Comparison of ENCODE assay signal across 8 mouse cellular contexts in the genomic region with DNA sequence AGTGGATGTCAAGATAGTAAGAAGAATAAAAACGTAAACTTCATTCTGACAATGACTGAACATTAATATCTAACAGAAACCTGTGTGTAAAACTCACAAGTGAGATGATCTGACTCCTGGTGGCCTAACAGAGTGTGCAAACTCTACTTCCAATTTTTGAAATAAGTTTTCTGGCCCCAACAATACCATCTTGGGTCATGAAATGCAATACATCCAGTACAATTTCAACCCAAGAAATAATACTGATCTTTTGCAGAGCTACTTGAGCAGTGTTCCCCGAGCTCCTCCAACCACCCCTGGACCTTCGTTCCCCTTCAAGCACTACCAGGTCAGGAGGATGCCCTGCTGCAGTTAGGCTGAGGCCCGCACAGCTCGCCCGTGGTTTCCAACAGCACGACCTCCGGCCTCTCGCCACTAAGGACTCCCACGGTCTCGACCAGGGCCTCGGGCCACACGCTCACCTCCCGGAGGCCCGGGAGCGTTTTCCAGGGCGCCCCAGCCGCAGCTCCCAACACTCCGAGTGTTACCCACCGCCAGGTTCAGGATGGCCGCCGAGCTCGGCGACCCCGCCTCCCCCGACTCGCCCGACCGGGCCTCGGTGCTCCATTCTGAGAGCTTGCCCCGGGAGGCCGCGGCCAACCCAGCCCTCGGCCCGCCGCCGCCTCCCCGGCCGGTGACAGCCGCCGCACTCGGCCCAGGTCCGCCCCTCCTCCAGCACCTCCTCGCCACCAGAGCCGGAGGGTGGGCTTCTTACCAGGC. TPM values are rescaled to one million over a fixed set of nuclear protein-coding genes. Genes with fewer than 3 reads are reported as not detected.
DNase-seq lines count a peak whose midpoint lies in the region; ATAC-seq and TF ChIP-seq lines count a peak whose summit lies in the region.

No protein-coding gene starts in this region.

- H3K27me3 ChIP-seq in heart, embryonic 12.5 days (replicated peaks), result no peaks in the 10 kb centered on the region
- no peaks in the 10 kb centered on the region for H3K27me3 ChIP-seq in kidney, embryonic 16.5 days (ENCODE audit: insufficient read depth, low read length)
- H3K27me3 ChIP-seq in lung, embryonic 14.5 days (ENCODE audit: insufficient read depth, low read length), result no peaks in the 10 kb centered on the region
- no peaks in the 10 kb centered on the region for H3K27me3 ChIP-seq in neural tube, embryonic 15.5 days (replicated peaks)

- peak overlapping the region; percentile 93 for H3K27ac ChIP-seq in heart, embryonic 12.5 days (ENCODE audit: poor library complexity, severe bottlenecking)
- H3K27ac ChIP-seq in kidney, embryonic 16.5 days (ENCODE audit: low read length), result peak overlapping the region; percentile 95
- peak overlapping the region; percentile 89 for H3K27ac ChIP-seq in lung, embryonic 14.5 days (ENCODE audit: low read depth)
- H3K27ac ChIP-seq in neural tube, embryonic 15.5 days (replicated peaks), result peak overlapping the region; percentile 91

- H3K4me3 ChIP-seq in heart, embryonic 12.5 days, result peak overlapping the region; percentile 93
- H3K4me3 ChIP-seq in kidney, embryonic 16.5 days (ENCODE audit: low read length), result peak overlapping the region; percentile 98
- H3K4me3 ChIP-seq in lung, embryonic 14.5 days (ENCODE audit: low read depth, low read length), result peak overlapping the region; percentile 97
- peak overlapping the region; percentile 98 for H3K4me3 ChIP-seq in neural tube, embryonic 15.5 days (replicated peaks)

- H3K36me3 ChIP-seq in heart, embryonic 12.5 days, result no peaks in the 10 kb centered on the region
- no peaks in the 10 kb centered on the region for H3K36me3 ChIP-seq in kidney, embryonic 16.5 days (ENCODE audit: insufficient read depth, low read length)
- H3K36me3 ChIP-seq in lung, embryonic 14.5 days (ENCODE audit: insufficient read depth), result no peaks in the 10 kb centered on the region
- no peaks in the 10 kb centered on the region for H3K36me3 ChIP-seq in neural tube, embryonic 15.5 days

- TF ChIP-seq CTCF in lung, embryonic 14.5 days (IDR thresholded peaks at IDR 0.05; ENCODE audit: low read depth), result peak; percentile 21

- ATAC-seq in heart, embryonic 12.5 days (ENCODE audit: insufficient number of reproducible peaks, low FRiP score), result peak; percentile 92
- peak; percentile 92 for ATAC-seq in kidney, embryonic 16.5 days (ENCODE audit: low FRiP score, low TSS enrichment)
- peak; percentile 91 for ATAC-seq in lung, embryonic 14.5 days (ENCODE audit: insufficient read depth)
- peak; percentile 90 for ATAC-seq in neural tube, embryonic 15.5 days (ENCODE audit: low FRiP score)

- no peaks in the 10 kb centered on the region for H3K9me3 ChIP-seq in heart, embryonic 12.5 days (replicated peaks)
- no peaks in the 10 kb centered on the region for H3K9me3 ChIP-seq in kidney, embryonic 16.5 days (ENCODE audit: low read length)
- no peaks in the 10 kb centered on the region for H3K9me3 ChIP-seq in lung, embryonic 14.5 days (ENCODE audit: low read depth, low read length)
- no peaks in the 10 kb centered on the region for H3K9me3 ChIP-seq in neural tube, embryonic 15.5 days (replicated peaks)

- peaks cover 14% of the 10 kb centered on the region for H3K4me1 ChIP-seq in heart, embryonic 12.5 days (replicated peaks)
- peaks cover 14% of the 10 kb centered on the region for H3K4me1 ChIP-seq in kidney, embryonic 16.5 days (ENCODE audit: insufficient read depth, low read length)
- H3K4me1 ChIP-seq in lung, embryonic 14.5 days (ENCODE audit: insufficient read depth), result no peaks in the 10 kb centered on the region
- peaks cover 24% of the 10 kb centered on the region for H3K4me1 ChIP-seq in neural tube, embryonic 15.5 days

- DNase-seq in 3134 (ENCODE audit: extremely low read depth, insufficient read length, low spot score), result peak; percentile 72
- DNase-seq in B cell, adult 2 months, result peak; percentile 51 to 56
- peak; percentile 45 for DNase-seq in c-Kit-negative CD71-positive TER-119-positive erythroid progenitor cells, embryonic 14.5 days (ENCODE audit: low read depth, low spot score)
- DNase-seq in lung, embryonic 14.5 days, result peak; percentile 57
- DNase-seq in Muller cell, postnatal 12 days (ENCODE audit: inconsistent ontology term), result no peak

- H3K4me2 ChIP-seq in heart, embryonic 12.5 days, result peak overlapping the region; percentile 70
- peak overlapping the region; percentile 64 for H3K4me2 ChIP-seq in kidney, embryonic 16.5 days (replicated peaks; ENCODE audit: low read depth, low read length)
- H3K4me2 ChIP-seq in lung, embryonic 14.5 days, result peak overlapping the region; percentile 74
- H3K4me2 ChIP-seq in neural tube, embryonic 15.5 days, result peak overlapping the region; percentile 65

- H3K9ac ChIP-seq in heart, embryonic 12.5 days, result peak overlapping the region; percentile 94
- peak overlapping the region; percentile 95 for H3K9ac ChIP-seq in kidney, embryonic 16.5 days (replicated peaks; ENCODE audit: low read length)
- H3K9ac ChIP-seq in lung, embryonic 14.5 days, result peak overlapping the region; percentile 96
- peak overlapping the region; percentile 81 for H3K9ac ChIP-seq in neural tube, embryonic 15.5 days (replicated peaks)

- WGBS in heart, embryonic 12.5 days, result under 1% methylated on average over 45 of the region's 45 CpGs
- WGBS in kidney, embryonic 16.5 days, result under 1% methylated on average over 42 of the region's 45 CpGs
- under 1% methylated on average over 44 of the region's 45 CpGs for WGBS in lung, embryonic 14.5 days
- 2% methylated on average over 45 of the region's 45 CpGs for WGBS in neural tube, embryonic 15.5 days

RNA-seq across cellular contexts. Expression of gene Mtmr3, which starts 0.6 kb away (rescaled TPM):
- polyA plus RNA-seq in heart, embryonic 12.5 days (2016; fragmentation: Nextera tagmentation; extraction: Ambion mirVana), result 33.5 and 33.9 TPM in 2 replicates
- 27.1 and 27.4 TPM in 2 replicates for polyA plus RNA-seq in kidney, embryonic 16.5 days (2015; fragmentation: Nextera tagmentation; extraction: Ambion mirVana)
- 29.5 and 32.1 TPM in 2 replicates for polyA plus RNA-seq in lung, embryonic 14.5 days (2014; fragmentation: Nextera tagmentation; extraction: Ambion mirVana)
- polyA plus RNA-seq in neural tube, embryonic 15.5 days (2015; fragmentation: Nextera tagmentation; extraction: Ambion mirVana), result 26.6 and 27.3 TPM in 2 replicates

RNA-seq across cellular contexts. Expression of gene Gm11032, which starts 25.8 kb away (rescaled TPM):
- polyA plus RNA-seq in heart, embryonic 12.5 days (2016; fragmentation: Nextera tagmentation; extraction: Ambion mirVana), result not detected in 2 replicates
- polyA plus RNA-seq in kidney, embryonic 16.5 days (2015; fragmentation: Nextera tagmentation; extraction: Ambion mirVana), result not detected in 2 replicates
- polyA plus RNA-seq in lung, embryonic 14.5 days (2014; fragmentation: Nextera tagmentation; extraction: Ambion mirVana), result not detected in 2 replicates
- not detected in 2 replicates for polyA plus RNA-seq in neural tube, embryonic 15.5 days (2015; fragmentation: Nextera tagmentation; extraction: Ambion mirVana)

RNA-seq across cellular contexts. Expression of gene Ascc2, which starts 43.5 kb away (rescaled TPM):
- polyA plus RNA-seq in heart, embryonic 12.5 days (2016; fragmentation: Nextera tagmentation; extraction: Ambion mirVana), result 28.0 and 29.6 TPM in 2 replicates
- 33.4 and 36.0 TPM in 2 replicates for polyA plus RNA-seq in kidney, embryonic 16.5 days (2015; fragmentation: Nextera tagmentation; extraction: Ambion mirVana)
- 36.6 and 37.3 TPM in 2 replicates for polyA plus RNA-seq in lung, embryonic 14.5 days (2014; fragmentation: Nextera tagmentation; extraction: Ambion mirVana)
- polyA plus RNA-seq in neural tube, embryonic 15.5 days (2015; fragmentation: Nextera tagmentation; extraction: Ambion mirVana), result 19.3 and 22.5 TPM in 2 replicates

Comparison
In these comparisons a context has a peak if more than half of its experiments do, and no peak if none do; other contexts are left out.
1. RNA of gene Gm11032, which starts 25.8 kb away (polyA plus RNA-seq): not detected in lung, embryonic 14.5 days; not detected in heart, embryonic 12.5 days, not detected in kidney, embryonic 16.5 days and not detected in neural tube, embryonic 15.5 days; every median in the first group is over 10 times any median in the second.
2. Peak in every context shown above with its lines, with median percentiles within 50 percentile points of each other: ATAC-seq, H3K27ac ChIP-seq, H3K4me2 ChIP-seq, H3K4me3 ChIP-seq and H3K9ac ChIP-seq.